Mouse (Mus musculus) spleen, embryonic (tissue): ENCODE data around the gene Smarcc1.

ENCODE experiments used
- CTCF ChIA-PET: fragments of 350-600 bp; sonication (Branson Sonifier 250); formaldehyde crosslinking; loops from one replicate; lab custom pipeline; 2022; lab: Charles Lee

The Smarcc1 gene

GRCm38 (mm10) chr9:110277431-110277881 lies 159.9 kb downstream of the Smarcc1 start:
- CTCF ChIA-PET = no interaction called here

GRCm38 (mm10) chr9:110284075-110284697 lies 166.7 kb downstream of the Smarcc1 start:
- CTCF ChIA-PET = no interaction called here

GRCm38 (mm10) chr9:110287321-110287924 lies 169.9 kb downstream of the Smarcc1 start:
- CTCF ChIA-PET = no interaction called here
